Mouse (Mus musculus) ovary, postnatal 14 days (tissue): ENCODE results near the gene Nop14.

ENCODE experiments used
- DNase-seq: peaks from one replicate; pipeline ENCODE4 v3.0.0; 2022; ENCODE audit warnings: low spot score

Gene Nop14

DNA sequence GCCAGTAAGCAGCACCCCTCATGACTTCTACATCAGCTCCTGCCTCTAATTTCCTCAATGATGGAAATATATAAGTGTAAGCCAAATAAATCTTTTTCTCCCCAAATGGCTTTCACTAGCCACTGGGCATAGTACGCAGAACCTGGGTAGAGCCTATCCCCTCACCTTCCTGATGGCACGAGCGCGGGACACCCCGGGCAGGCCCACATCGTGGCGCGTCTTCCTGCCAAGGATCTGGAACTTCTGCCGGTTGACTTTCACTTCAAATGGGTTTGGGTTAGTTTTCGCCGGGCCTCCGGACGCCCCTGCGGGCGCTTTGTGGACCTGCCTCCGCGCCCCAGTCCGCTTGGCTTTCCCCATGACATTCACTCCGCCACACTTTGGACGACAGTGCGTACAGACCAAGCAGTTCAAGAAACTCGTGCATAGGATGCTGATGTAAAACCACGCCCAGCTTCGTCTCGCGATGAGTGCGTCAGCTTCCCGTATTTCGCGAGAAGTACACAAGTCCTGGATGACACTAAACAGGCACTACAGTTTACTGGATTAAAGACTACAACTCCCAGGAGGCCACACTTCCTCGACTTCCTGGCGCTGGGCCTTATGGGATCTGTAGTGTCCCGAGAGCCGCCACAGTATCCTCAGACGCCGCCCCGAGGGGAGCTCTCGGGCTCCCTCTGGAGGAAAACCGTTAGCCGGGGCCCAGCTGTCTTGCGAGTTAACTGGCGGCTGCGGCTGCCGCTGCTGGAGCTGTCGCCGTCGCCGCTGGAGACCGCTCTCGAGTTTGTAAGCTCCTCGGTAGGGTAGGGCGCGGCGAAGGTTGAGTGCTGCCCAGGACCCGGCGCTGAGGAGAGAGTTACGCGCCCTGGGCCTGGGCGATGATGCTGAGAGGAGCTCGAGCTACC lies at the start of gene Nop14, which contains the start of gene Grk4:
TSS of gene Nop14 (minus strand) at position 463 of the 905 bp plus-strand sequence.
TSS of gene Grk4 (plus strand) at position 694 of the 905 bp plus-strand sequence.
- DNase-seq = peak; percentile 97

DNA sequence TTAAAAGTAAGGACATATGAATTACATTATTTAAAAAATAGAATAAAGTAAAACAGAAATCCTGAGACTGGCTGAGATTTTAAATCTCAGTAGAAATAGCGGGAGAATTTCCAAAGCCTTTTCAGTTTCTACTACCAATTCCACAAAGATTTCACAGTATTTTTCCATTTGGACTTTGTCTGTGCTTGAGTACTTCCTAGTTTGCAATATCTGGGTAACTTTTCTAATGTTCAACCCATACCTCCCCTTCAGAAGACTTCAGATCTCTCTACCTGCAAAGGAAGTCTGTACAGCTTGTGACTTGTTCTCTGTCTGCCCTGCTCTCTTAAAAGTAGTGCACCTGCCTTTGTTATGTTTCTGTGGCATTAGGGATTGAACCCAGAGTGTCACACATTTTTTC lies 48.5 kb upstream of the Nop14 start:
- no peak for DNase-seq

DNA sequence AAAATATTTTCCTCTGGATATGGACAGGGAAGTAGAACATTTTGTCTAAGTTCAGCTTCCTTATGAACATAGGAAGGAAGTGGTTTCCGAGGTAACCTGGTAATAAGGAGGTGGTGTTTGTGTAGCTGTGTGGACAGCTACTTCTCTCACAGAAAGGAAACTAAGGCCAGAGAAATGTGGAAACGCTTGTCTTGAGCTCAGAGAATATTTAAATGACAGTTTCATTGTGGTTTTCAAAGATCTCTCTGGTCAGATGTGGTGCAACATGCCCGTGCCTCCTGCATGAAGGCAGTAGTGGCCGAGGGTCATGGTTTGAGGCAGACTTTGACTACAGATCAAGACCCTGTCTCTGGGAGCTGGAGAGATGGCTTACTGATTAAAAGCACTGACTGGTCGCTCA lies 35.6 kb upstream of the Nop14 start:
- DNase-seq = no peak

DNA sequence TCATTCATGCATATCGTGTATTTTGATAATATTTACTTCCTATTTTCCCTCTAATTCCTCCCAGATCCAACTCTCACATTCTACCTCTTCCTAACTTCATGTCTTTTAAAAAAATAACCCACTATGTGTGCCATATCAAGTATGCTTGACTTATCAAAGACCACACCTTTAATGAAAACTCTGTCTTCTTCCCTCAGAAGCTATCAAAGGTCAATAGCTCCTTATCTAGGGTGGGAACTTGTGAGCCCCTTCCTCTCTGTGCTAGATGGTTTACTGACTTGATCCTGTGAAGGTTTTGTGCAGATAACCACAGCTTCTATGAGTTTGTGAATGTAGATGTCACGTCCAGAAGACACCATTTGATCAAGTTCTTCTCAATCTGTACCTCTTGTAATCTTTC lies 32.8 kb upstream of the Nop14 start:
- no peak for DNase-seq

DNA sequence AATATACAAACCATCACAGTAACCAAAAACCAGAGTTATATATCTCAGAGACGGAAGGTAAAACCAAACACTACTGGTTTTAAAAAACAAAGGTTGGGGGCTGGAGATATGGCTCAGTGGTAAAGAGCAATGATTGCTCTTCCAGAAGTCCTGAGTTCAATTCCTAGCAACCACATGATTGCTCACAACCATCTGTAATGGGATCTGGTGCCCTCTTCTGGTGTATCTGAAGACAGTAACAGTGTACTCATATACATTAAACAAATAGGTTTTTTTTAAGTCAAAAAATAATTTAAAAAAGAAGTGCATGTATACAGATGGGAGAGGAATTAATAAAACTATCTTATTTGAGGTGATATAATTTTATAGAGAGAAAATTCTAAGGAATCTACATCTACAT lies 29.9 kb upstream of the Nop14 start:
- DNase-seq = no peak

DNA sequence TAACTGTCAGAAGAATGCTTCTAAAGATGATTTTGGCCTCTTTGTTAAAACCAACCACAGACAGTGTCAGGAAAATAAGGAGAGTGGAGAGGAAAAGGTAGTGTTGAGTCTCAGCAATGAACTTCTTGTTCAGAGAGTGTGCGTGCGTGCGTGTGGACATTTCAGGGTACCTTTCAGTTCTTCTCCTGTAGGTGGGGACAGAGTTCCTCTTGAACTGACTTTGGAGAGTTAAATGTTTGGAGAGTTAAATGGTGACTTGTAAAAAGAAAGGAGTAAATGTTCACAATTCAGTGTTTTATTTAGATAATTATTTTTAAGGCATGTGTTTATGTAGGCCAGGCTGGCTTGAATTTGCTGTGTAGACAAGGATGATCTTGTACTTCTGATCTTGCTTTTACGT lies 10.3 kb upstream of the Nop14 start:
- DNase-seq = no peak

DNA sequence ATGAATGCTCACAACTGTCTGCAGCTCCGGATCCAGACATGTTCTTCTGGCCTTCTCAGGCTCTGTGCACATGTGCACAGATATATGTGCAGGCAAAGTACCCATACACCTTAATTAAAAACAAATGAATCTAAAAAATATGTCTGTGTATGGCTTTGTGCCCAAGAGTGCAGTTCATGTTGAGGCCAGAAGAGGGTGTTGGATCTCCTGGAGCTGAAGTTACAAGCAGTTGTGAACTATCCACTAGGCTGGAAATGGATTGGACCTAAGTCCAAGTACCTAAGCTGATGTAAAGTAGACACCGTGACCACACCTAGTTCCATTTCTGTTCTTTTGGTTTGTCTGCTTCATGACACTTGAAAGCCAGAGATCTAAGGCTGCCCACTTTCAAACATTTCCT lies 9.5 kb upstream of the Nop14 start:
- DNase-seq = no peak

DNA sequence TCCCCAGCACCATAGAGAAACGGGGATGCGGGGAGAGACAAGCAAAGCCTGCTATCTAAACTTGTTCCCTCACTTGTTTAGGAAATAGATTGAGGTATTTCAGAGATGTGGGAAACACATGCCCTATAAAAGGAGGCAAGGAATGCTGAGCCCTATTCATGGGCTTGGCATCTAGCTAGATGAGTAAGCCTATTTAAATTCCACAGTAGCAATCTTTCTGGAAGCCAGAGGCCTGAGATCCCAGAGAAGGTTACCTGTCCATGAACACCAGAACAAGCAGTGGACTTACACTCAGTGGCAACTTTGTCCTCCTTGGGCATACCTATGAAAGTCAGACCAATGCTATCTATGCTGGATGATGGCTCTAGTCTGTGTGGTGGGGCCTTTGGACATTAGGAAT lies 3.3 kb upstream of the Nop14 start:
- DNase-seq = no peak

DNA sequence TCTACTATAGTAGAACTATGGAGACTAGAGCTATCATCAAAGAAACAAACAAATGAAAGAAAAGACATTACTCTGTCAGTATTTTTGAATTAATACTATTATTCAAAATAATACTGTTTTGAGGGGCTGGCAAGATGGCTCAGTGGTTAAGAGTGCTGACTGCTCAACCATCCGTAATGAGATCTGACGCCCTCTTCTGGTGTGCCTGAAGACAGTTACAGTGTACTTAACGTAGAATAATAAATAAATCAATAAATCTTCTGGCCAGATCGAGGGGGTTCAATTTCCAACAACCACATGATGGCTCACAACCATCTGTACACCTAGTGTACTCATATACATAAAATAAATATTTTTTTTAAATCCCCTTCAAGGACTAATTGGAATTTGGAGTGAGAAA lies 2.0 kb upstream of the Nop14 start:
- DNase-seq = no peak

DNA sequence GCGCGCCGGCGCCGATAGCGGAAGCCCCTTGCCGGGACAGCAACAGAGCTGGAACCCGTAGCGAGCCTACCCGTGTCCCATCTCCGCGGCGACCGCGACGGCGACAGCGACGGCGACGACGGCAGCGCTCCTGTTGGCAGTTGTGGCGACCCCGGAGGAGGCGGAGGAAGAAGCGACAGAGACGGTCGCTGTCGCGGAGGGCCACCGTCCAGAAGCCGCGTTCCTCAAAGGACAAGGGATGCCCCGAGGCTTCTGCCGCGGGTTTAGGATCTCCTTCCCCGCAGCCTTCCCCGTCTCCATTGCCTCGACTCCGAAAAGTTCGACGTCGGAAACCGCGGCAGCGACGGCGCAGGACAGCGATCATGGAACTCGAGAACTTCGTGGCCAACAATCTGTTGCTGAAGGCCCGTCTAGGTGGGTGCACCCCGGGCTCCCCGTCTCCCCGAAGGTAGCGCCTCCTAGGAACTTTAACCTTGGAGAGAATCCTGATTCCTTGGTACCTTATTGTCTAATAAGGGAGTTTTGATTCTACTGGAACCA lies 713 bp upstream of the Nop14 start:
- no peak for DNase-seq

DNA sequence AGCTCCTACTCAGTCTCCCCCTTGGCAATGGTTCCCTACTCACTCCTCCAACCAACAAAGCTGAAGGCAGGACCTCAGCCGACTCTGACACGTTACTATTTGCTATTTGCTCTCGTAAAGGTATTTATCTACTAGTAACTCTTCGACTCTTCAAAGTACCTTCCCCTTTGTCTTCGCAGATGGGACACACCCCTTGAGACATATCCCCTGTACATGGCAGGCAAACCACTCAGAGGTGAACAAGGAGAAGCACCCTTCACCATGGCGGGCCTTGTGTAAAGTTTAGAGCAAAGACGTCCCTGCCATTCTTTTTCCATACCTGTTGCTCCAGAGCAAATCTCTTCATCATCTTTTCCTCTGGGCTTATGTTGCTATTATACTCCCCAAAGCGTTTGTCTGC lies 2.4 kb downstream of the Nop14 start:
- DNase-seq = no peak

DNA sequence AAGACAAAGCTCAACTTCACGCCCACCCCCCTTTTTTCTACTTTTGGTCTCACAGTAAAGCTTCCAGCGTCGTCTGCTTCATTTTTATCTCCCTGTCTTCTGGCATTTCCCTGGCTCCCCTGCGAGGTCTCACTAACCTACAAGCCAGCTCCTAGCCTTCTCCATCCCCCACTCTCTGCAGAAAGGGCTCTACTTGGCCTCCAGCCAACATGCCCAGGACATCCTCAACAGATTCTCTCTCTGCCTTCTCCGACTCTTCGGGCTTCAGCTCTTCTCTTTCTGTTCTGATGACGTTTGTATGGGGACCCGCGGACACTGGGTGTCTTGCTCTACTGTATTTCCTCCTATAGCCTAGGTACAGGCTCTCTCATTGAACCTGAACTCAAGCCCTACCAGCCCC lies 5.1 kb downstream of the Nop14 start:
- DNase-seq = no peak

DNA sequence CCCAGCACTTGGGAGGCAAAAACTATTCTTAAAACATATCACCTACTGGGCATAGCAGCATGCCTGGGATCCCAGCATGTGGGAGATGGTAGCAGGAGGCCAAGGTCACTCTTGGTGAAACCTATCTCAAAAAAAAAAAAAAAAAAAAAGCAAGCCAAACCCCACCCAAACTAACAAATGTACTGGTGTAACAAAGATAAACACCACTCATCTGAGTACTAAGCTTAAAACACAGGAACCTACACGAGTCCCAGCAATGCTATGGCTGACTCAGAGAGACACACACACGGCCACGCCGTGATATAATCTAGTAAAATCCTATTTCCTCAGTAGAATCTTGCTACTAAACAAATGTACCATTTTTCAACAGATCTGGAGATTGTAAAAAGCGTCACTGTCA lies 7.0 kb downstream of the Nop14 start:
- DNase-seq = no peak

DNA sequence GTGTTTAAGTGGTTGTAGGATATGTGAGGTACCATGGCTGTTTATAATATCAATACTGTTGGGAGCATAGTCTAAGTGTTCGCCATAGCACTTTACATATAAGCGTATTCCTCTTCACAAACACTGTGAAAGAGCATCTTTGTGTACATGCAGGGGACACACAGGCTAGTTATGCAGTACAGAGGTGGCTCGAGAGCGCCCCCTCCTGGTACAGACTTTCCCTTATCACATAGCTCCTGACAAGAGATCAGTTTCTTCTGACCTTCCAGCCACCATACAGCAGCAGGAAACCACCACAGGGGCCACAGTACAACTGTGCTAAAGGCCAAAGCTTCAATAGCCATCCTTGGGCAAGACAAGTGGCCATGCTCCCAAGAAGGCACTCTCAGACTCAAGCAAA lies 12.4 kb downstream of the Nop14 start:
- DNase-seq = no peak

DNA sequence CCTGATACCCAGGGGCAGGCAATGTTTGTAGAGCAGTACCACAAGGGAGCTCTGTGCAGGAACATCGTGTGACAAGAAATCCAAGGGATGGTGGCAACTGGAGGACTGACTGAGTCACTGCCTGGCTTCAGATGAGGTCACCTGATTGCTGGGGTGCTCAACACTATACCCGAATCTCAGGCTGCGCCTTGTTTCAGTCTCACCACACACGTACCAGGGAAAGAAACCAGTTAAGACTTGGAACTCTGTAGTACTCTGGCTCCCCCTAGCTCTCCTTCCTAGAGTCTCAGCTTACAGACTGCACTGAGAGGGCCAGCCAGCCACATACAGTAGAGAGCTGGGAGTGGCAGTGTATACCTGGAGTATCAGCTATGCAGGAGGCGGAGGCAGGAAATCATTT lies 17.0 kb downstream of the Nop14 start:
- no peak for DNase-seq

DNA sequence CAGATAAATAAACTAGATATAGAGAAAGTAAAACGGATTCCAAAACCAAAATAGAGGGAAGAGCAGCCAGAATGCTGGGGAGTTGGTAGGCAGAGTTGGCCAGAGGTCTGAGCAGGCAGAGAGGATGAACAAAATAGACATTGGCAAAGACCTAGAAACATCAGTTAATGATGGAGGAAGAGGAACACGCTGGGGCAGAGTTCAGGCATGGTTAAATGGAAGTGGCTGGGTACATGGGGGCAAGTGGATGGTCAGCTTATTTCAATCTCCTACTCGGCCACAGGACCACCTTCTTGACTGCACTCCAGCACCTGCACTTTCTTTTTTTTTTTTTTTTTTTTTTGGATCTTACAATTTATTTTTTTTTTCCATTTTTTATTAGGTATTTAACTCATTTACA lies 18.0 kb downstream of the Nop14 start:
- DNase-seq = no peak

DNA sequence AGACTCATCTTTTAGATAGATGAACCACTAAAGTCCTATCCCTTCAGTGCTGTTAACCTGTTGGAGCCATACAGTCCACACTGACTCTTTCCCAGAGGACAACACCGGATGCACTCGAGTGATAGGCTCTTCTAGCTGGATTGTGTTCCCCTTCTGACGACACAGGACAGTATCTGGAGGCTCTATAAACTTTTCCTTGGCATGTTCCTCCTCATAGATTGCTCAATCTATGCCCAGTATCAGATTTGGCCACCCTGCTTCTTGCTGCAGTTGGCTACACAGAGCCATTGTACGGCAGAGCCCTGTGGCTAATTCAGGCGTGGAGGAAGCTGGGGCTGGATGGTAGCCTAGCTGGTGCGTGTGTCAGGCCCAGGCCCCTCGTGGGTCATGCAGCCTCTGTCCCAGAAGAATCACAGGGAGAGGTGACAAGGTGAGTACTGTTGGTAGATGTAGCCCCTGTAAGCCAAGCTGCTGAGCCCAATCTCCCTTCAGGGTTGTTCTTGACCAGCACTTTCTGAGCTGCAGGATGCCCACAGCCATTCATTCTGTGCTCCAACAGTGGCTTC lies 22.3 kb downstream of the Nop14 start:
- no peak for DNase-seq

DNA sequence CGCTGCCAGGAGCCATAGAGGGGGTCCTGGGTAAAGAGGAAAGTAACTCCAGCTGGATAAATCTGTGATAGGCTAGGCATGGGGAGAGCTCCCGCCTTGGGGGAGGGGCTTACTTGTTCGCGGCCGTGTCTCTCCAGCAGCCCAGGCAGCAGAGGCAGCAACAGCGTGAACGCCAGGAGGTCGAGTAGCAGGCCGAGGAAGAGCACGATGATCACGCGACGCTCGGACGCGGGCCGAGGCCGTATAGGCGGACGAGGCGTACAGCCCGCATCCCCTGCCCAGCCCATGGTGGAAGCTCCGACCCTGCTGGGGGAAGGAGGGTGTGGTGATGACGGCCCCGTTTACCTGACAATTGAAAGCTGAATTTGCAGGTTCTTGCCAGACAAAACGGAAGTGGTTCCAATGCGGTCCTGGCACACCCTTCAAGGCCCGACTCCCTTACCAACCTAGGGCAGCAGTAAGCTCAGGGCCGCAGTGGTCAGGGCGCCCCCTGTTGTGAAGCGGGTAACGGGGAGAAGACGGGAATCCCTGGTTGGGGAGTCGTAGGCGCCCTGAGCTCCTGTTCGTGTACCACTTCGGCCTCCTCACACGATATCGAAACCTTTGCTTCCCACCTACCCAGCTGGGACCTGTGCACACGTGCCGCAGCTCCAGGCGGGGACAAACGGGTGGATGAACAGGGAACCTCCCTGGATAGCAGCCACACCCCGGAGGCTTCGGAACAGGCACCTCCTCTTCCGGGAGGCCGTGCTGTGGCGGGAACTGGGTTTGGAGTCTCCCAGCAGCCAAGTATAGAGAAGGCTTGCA lies 23.3 kb downstream of the Nop14 start, which contains the start of gene Mfsd10:
TSS of gene Mfsd10 (minus strand) at position 732 of the 807 bp plus-strand sequence.
- peak; percentile 65 for DNase-seq

DNA sequence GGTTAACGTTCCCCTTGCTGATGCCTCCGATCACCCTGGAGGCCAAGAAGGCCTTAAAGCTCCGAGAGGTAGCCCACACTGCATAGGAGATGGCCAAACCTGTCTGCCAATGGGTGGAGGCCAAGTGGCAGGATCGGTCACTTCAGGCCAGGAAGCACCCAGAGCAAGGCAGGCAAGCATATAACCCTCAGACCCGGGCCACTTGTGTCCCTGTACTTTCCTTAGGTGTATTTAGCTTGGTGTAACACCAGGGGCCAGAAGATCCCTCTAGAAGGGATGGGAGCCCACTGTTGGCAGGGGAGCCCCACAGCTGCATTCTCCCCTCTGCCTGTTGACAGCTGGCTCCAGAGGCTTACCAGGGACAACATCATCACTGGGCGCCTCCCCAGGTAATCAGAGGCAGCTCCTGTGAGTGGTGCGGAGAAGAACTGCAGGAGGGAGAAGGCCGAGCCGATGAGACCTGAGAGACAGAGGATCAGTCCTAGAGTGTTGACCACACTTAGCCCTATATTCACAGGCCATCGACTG lies 24.2 kb downstream of the Nop14 start:
- no peak for DNase-seq

DNA sequence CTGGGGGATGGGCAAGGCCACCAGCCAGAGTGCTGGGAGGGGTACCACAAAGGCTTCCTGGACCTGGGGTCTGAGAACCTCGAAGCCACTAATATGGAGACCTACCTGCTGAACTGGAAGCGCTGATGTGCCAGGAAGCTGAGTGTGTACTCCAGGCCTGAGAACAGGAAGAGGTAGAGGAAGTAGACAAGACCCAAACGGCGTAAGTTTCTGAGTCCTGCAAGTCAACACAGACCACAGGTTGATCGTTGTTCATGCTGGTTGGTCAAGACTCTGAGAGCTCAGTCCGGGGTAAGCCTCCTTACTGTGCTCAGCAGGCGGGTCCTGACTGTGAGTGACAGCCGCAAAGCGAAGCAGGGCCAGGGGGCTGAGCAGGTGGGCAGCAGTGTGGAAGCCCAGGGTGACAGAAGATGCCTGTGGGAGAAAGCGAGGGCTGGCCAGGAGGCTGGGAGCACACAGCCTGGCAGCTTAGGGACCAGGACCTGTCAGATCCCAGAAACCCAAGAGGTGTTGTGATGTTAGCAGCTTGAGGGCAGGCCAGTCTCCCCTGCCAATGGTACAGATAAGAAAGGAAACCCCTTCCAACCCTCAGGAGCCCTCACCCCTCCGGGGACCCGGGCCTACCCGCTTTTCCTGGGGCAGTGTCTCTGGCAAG lies 25.1 kb downstream of the Nop14 start:
- no peak for DNase-seq

DNA sequence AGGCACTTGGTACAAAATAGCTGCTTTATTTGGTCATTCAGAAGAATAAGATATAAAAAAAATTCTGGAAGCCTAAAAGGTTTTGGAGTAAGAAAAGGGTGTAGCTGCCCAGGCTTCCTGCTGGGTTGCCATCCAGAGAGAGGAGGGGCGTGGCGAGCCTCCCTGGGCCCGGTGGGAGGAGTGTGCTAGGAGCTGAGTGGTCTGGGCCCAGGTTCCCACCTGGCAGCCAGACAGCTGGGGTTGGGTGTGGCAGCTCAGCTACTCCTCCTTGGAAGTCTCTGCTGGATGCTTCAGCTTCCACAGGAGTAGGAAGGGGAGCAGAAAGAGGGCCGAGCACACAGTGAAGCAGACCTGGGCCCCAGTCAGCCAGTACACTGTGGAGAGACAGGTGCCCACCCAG lies 26.3 kb downstream of the Nop14 start:
- no peak for DNase-seq

DNA sequence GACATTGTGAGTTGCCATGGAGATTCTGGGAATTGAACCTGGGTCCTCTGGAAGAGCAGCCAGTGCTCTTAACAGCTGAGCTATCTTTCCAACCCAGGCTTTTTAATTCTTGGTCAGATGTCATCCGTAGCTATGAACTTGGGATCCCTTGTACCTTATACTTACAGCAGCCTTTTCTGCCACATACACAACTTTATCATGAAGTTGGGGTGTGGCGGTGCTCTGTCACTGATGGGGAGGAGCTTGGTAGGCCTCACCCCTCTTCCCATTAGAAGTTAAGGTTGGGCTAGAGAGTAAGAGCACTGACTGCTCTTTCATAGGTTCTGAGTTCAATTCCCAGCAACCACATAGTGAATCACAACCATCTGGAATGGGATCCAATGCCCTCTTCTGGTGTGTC lies 27.0 kb downstream of the Nop14 start:
- DNase-seq = no peak
